Mouse (Mus musculus) lung, postnatal 10 days (tissue): ENCODE data around the gene Hmcn2.

Experiments
- DNase-seq: peaks from one replicate; pipeline ENCODE4 v3.0.0; 2021

The Hmcn2 gene

GRCm38 (mm10) chr2:31460025-31460571 is 145.9 kb downstream of the Hmcn2 start:
- peak; percentile 72 for DNase-seq

- no peak for DNase-seq
Observed at GRCm38 (mm10) chr2:31460920-31461319, 146.7 kb downstream of the Hmcn2 start.

- DNase-seq = no peak
Observed at GRCm38 (mm10) chr2:31462051-31462450, 147.8 kb downstream of the Hmcn2 start.

- DNase-seq = no peak
Observed at GRCm38 (mm10) chr2:31463253-31463652, 149.0 kb downstream of the Hmcn2 start.

GRCm38 (mm10) chr2:31463696-31464528 is 149.7 kb downstream of the Hmcn2 start:
- DNase-seq = no peak

GRCm38 (mm10) chr2:31464529-31464910 is 150.3 kb downstream of the Hmcn2 start:
- no peak for DNase-seq

- no peak for DNase-seq
Observed at GRCm38 (mm10) chr2:31467457-31467856, 153.2 kb downstream of the Hmcn2 start.

GRCm38 (mm10) chr2:31468857-31469256 is 154.6 kb downstream of the Hmcn2 start:
- no peak for DNase-seq

- DNase-seq = no peak
Observed at GRCm38 (mm10) chr2:31469480-31469879, 155.3 kb downstream of the Hmcn2 start.

- peak; percentile 84 for DNase-seq
Observed at GRCm38 (mm10) chr2:31469931-31470682, 155.9 kb downstream of the Hmcn2 start, which contains the start of gene Ass1. TSS of gene Ass1 (plus strand) at chr2:31470207.

GRCm38 (mm10) chr2:31470683-31471385 is 156.6 kb downstream of the Hmcn2 start:
- DNase-seq = peak; percentile 75

GRCm38 (mm10) chr2:31471611-31472010 is 157.4 kb downstream of the Hmcn2 start:
- DNase-seq = no peak

GRCm38 (mm10) chr2:31472406-31473065 is 158.3 kb downstream of the Hmcn2 start:
- DNase-seq = peak; percentile 82

GRCm38 (mm10) chr2:31473941-31474340 is 159.7 kb downstream of the Hmcn2 start:
- DNase-seq = no peak

GRCm38 (mm10) chr2:31474686-31475085 is 160.5 kb downstream of the Hmcn2 start:
- DNase-seq = no peak

- DNase-seq = no peak
Observed at GRCm38 (mm10) chr2:31476107-31476820, 162.0 kb downstream of the Hmcn2 start.

- no peak for DNase-seq
Observed at GRCm38 (mm10) chr2:31477234-31478161, 163.3 kb downstream of the Hmcn2 start.

- DNase-seq = peak; percentile 92
Observed at GRCm38 (mm10) chr2:31482914-31483575, 168.8 kb downstream of the Hmcn2 start.

- peak; percentile 82 for DNase-seq
Observed at GRCm38 (mm10) chr2:31484187-31484586, 170.0 kb downstream of the Hmcn2 start.

GRCm38 (mm10) chr2:31489166-31489565 is 175.0 kb downstream of the Hmcn2 start:
- DNase-seq = no peak
